Mouse (Mus musculus): ENCODE measurements at regions not wholly inside any gene's neighbourhood (a gene's known extent, or its start where the extent isn't known, plus 50 kb on each side); places are given as distances from the start of the nearest gene placed in this dataset.

DNA sequence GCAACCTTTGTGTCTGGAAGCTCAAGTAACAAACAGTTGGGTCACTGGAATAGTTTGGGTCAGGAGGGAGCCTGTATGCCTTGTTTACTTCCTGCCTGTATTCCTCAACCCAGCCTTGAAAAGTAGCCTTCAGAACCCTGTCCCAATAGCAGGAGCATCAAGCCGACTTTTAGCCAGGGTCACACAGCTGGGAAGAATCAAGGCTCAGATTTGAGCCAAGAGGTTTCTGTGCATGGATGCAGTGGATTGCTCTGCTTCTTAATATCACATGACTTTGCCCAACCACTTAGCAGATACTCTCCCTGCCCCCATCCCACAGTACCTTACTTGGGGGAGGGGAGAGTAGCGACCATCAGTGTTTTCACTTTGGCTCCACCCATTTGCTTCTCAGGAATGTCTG is 210.2 kb upstream of the N4bp1 start:
- Histone ChIP-seq H3K9ac (no peak overlapping the region), H3K27me3 (no peaks in the 10 kb centered on the region), H3K4me3 (no peak overlapping the region), H3K36me3 (no peaks in the 10 kb centered on the region), H3K4me1 (peaks cover 5% of the 10 kb centered on the region; the same call in 1 of the 2 replicates), H3K4me2 (no peak overlapping the region), H3K9me3 (no peaks in the 10 kb centered on the region), H3K27ac (no peak overlapping the region)
- ATAC-seq (ENCODE audit: insufficient number of reproducible peaks, insufficient read depth, low FRiP score, low TSS enrichment, low read depth) = no peak
- 28% methylated on average over 2 of the region's 2 CpGs for WGBS

DNA sequence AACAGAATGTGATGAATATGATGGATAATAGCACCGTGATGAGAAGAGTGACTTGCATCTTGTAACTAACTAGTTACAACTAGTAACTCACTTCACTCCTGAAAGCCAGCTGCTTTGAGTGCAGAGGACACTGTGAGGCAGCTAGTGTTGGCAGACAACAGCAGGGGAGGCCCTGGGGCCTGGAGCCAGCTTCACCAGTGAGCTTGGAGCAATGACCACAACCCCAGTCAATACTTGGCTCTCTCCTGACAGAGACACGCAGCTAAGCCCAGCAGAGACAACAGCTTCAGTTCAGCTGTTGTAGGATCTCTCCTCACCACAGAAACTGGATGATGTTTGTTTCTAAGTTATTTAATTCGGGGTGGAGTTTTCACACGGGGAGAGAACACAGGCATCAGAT is 209.6 kb upstream of the N4bp1 start:
- H3K36me3 ChIP-seq = no peaks in the 10 kb centered on the region
- H3K27ac ChIP-seq = no peak overlapping the region
- no peaks in the 10 kb centered on the region for H3K27me3 ChIP-seq
- no peak overlapping the region for H3K9ac ChIP-seq
- H3K4me2 ChIP-seq = no peak overlapping the region
- peaks cover 5% of the 10 kb centered on the region; the same call in 1 of the 2 replicates for H3K4me1 ChIP-seq
- 79% methylated on average over 4 of the region's 4 CpGs for WGBS
- no peak for ATAC-seq (ENCODE audit: insufficient number of reproducible peaks, insufficient read depth, low FRiP score, low TSS enrichment, low read depth)
- no peaks in the 10 kb centered on the region for H3K9me3 ChIP-seq
- H3K4me3 ChIP-seq = no peak overlapping the region

DNA sequence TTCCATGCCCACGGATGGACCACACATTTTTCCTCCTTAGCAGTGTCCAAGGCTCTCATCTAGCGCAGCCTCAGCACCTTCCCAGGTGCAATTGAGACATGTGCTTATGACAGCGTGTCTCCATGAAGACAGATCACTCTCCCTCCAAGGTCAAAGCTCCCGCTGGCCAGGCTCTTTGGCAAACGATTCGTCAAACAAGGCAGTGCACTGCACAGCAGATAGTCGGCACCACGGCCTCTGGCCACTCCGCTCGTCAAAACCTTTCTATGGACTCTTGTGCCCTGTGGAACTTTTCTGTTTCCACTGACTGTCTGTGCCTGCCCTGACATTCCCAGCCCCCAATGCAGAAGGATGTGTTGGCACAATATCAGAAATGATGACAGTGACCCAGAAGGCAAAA is 208.7 kb upstream of the N4bp1 start:
- Histone ChIP-seq H3K9ac (no peak overlapping the region), H3K4me3 (no peak overlapping the region), H3K36me3 (no peaks in the 10 kb centered on the region), H3K27me3 (no peaks in the 10 kb centered on the region), H3K4me1 (peaks cover 5% of the 10 kb centered on the region; the same call in 1 of the 2 replicates), H3K4me2 (no peak overlapping the region), H3K27ac (no peak overlapping the region), H3K9me3 (no peaks in the 10 kb centered on the region)
- WGBS = 81% methylated on average over 10 of the region's 10 CpGs
- ATAC-seq (ENCODE audit: insufficient number of reproducible peaks, insufficient read depth, low FRiP score, low TSS enrichment, low read depth) = no peak

DNA sequence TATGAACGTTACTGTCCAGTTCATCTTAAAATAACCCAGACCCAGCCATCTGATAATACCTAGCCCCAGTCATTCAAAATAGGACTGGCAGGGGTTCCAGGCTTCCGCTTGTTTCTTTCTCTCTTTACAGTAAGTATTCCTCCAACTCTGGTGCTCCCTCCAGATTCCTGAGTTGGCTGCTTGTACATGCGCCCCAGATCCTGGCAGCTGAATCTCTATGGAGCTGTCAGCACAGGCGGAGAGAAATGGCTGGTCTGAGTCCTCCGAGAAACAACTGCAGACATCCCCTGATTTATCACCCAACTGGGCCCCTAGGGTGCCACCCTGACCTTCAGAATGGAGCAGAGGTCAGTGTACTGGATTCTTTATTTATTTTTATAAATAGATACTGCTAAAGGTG is 208.0 kb upstream of the N4bp1 start:
- no peak overlapping the region for H3K27ac ChIP-seq
- H3K36me3 ChIP-seq = no peaks in the 10 kb centered on the region
- H3K4me1 ChIP-seq = peaks cover 5% of the 10 kb centered on the region; the same call in 1 of the 2 replicates
- no peaks in the 10 kb centered on the region for H3K9me3 ChIP-seq
- no peaks in the 10 kb centered on the region for H3K27me3 ChIP-seq
- no peak overlapping the region for H3K4me2 ChIP-seq
- WGBS = 87% methylated on average over 5 of the region's 5 CpGs
- no peak for ATAC-seq (ENCODE audit: insufficient number of reproducible peaks, insufficient read depth, low FRiP score, low TSS enrichment, low read depth)
- no peak overlapping the region for H3K4me3 ChIP-seq
- H3K9ac ChIP-seq = no peak overlapping the region

DNA sequence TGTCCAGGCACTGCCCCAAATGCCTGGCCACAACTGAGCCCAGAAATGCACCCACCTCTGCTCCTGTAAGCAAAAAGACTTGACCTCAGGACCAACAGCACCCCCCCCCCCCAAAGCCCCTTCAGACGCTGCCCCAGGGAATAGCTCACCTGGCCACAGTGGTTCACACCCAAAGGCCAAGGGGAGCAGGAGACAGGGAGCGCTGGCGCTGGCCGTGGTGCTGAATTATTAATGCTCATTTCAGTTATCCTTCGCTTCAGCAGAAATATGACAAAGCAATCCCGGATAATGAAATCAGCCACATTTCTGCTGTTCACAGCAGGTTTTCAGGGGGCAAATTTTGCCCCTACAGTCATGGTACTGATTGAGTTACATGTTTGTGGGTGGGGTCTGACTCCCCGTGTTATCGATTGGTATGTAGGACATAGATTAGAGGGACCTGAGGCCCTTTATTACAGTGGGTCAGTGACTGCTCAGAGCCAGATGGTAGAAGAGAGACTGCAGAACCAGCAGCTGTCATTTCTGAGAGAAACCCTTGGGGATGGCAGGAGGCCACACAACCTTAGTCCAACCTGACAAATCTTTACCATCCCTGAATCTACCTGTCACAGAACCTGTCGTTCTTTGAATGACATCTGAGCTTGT is 202.5 kb upstream of the N4bp1 start:
- H3K27me3 ChIP-seq = no peaks in the 10 kb centered on the region
- no peak overlapping the region for H3K4me3 ChIP-seq
- no peak overlapping the region for H3K4me2 ChIP-seq
- H3K36me3 ChIP-seq = no peaks in the 10 kb centered on the region
- no peak overlapping the region for H3K9ac ChIP-seq
- no peaks in the 10 kb centered on the region for H3K4me1 ChIP-seq
- H3K9me3 ChIP-seq = no peaks in the 10 kb centered on the region
- no peak for ATAC-seq (ENCODE audit: insufficient number of reproducible peaks, insufficient read depth, low FRiP score, low TSS enrichment, low read depth)
- no peak overlapping the region for H3K27ac ChIP-seq
- WGBS = 44% methylated on average over 9 of the region's 9 CpGs

DNA sequence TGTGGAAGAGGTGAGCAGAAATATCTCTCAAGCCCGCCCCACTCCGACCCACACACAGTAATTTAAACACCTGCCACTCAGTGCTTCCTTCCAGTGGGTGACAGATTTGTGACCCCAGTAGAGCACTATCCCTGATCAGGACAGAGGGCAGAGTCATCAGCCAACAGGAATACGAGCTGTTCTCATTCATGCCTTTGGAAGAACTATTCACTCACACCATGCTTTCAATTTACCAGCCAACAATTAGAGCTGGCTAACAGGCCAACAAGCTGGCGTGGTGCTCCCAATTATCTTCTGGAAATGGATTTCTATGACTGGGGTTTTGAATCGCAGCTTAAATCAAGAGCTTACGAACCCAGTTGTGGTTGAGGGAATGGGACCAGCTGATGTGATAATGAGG is 193.2 kb upstream of the N4bp1 start:
- Histone ChIP-seq H3K4me3 (no peak overlapping the region), H3K27ac (no peak overlapping the region), H3K36me3 (no peaks in the 10 kb centered on the region), H3K9me3 (no peaks in the 10 kb centered on the region), H3K4me2 (no peak overlapping the region), H3K9ac (no peak overlapping the region), H3K4me1 (no peaks in the 10 kb centered on the region), H3K27me3 (no peaks in the 10 kb centered on the region)
- ATAC-seq (ENCODE audit: insufficient number of reproducible peaks, insufficient read depth, low FRiP score, low TSS enrichment, low read depth) = no peak
- 65% methylated on average over 6 of the region's 6 CpGs for WGBS

DNA sequence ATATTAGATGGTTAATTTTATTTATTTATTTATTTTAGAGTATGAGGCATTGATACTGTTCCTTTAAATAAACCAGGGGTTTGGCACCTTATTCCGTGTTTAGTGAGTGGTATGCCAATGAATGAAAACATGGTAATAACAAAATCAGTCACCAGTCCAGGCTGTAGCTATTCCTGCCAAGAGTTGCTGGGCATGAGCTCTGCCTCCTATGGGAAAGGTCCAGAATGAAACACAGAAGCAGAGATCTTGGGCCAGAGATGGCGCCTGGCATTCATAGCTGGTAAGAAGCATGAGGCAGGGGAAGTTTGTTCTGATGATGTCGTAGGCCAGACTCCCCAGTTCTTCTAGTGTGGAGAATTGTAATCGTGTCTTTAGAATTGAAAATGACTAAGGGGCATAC is 190.9 kb upstream of the N4bp1 start:
- Histone ChIP-seq H3K4me1 (peaks cover 6% of the 10 kb centered on the region; the same call in 1 of the 2 replicates), H3K9me3 (no peaks in the 10 kb centered on the region), H3K27ac (no peak overlapping the region), H3K27me3 (no peaks in the 10 kb centered on the region), H3K9ac (no peak overlapping the region), H3K36me3 (no peaks in the 10 kb centered on the region), H3K4me2 (no peak overlapping the region), H3K4me3 (no peak overlapping the region)
- no peak for ATAC-seq (ENCODE audit: insufficient number of reproducible peaks, insufficient read depth, low FRiP score, low TSS enrichment, low read depth)
- WGBS = 81% methylated on average over 4 of the region's 4 CpGs

DNA sequence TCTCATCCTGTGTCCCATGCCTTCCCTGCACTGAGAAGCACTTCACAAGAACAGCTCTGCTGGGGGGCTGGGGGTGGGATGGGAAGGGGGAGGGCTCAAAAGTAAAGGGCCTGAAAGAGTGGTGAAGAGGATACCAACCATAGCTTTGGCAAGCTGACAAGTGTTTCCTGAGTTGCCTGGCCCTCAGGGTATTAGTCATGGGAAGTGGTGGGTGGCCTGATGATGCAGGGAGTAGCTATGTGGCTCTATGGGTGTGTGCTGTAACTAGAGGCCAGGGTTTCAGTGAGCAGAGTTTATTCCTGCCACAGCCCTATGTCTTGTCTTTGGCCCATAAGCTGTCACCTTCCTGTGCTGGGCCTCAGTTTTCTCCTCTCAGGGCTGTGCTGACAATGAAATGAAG is 186.2 kb upstream of the N4bp1 start:
- Histone ChIP-seq H3K9me3 (no peaks in the 10 kb centered on the region), H3K4me3 (no peak overlapping the region), H3K27me3 (no peaks in the 10 kb centered on the region), H3K4me2 (no peak overlapping the region), H3K4me1 (peaks cover 7% of the 10 kb centered on the region; the same call in 1 of the 2 replicates), H3K9ac (no peak overlapping the region), H3K27ac (no peak overlapping the region), H3K36me3 (no peaks in the 10 kb centered on the region)
- no peak for ATAC-seq (ENCODE audit: insufficient number of reproducible peaks, insufficient read depth, low FRiP score, low TSS enrichment, low read depth)

DNA sequence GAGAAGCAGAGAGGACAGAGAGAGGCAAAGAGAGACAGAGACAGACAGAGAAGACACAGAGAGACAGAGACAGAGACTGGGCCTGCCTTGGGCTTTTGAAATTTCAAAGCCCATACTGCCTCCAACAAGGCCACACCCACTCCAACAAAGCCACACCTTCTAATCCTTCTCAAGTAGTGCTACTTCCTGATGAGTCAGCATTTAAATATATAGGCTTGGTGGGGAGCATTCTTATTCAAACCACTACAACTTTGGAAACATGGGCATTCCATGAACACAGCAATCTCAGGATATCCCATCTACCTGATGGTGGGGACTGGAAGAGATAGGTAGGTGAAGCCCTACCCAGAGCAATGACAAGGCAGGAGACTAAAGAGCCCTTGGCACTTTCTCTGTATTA is 182.0 kb upstream of the N4bp1 start:
- no peak overlapping the region for H3K9ac ChIP-seq

DNA sequence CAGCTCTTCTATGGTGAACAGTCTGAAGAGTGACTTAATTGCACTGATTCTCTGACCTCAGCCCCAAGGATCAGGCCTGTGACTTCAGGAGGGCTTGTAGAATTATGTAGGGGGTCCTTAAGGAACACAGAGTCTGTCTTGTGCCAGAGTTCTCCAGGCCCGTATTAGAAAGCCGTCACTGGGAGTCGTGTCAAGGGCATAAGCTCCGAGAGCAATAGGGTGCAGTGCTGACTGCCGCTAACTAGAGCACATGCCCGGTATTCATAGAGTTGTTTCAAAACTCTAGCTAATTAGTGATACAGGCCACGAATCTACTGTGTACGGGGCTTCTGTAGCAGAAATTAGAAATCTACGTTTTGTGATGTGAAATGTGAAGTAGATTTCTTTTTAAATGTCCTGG is 179.7 kb upstream of the N4bp1 start:
- Histone ChIP-seq H3K4me1 (no peaks in the 10 kb centered on the region), H3K9ac (no peak overlapping the region), H3K9me3 (no peaks in the 10 kb centered on the region), H3K4me3 (no peak overlapping the region), H3K27me3 (no peaks in the 10 kb centered on the region), H3K4me2 (no peak overlapping the region), H3K27ac (no peak overlapping the region), H3K36me3 (no peaks in the 10 kb centered on the region)
- WGBS = 87% methylated on average over 9 of the region's 9 CpGs
- ATAC-seq (ENCODE audit: insufficient number of reproducible peaks, insufficient read depth, low FRiP score, low TSS enrichment, low read depth) = no peak

More for the DNA sequence above, 182.0 kb upstream of the N4bp1 start:
- no peaks in the 10 kb centered on the region for H3K36me3 ChIP-seq
- no peak for ATAC-seq (ENCODE audit: insufficient number of reproducible peaks, insufficient read depth, low FRiP score, low TSS enrichment, low read depth)
- H3K27ac ChIP-seq = no peak overlapping the region
- no peak overlapping the region for H3K4me3 ChIP-seq
- H3K9me3 ChIP-seq = no peaks in the 10 kb centered on the region
- no peak overlapping the region for H3K4me2 ChIP-seq
- no peaks in the 10 kb centered on the region for H3K27me3 ChIP-seq
- peaks cover 7% of the 10 kb centered on the region; the same call in 1 of the 2 replicates for H3K4me1 ChIP-seq

DNA sequence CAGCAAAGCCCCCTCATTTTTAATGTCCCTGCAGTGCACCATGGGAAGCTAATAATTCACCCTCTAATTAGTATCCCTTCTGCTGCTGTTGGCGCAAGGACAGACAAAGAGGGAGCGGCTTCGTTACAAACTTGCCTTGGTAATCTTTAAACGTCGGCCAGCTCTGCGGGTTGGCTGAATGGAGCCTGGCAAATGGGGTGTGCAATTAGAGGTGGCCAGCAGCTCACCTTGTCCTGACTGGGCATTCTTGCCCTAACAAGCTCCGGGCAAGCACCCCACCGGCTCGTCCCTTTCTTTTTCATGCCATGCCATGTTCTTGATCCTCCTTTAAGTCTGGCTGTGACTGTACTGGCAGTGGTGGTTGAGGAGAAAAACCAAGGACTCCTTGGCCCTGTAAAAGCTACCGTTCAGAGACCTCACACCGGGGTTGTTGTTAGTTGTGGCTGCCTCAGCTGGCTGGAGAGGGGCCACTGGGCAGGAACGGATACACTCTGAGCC is 179.2 kb upstream of the N4bp1 start:
- Histone ChIP-seq H3K9ac (no peak overlapping the region), H3K27me3 (no peaks in the 10 kb centered on the region), H3K9me3 (no peaks in the 10 kb centered on the region), H3K27ac (no peak overlapping the region), H3K4me2 (no peak overlapping the region), H3K4me3 (no peak overlapping the region), H3K4me1 (no peaks in the 10 kb centered on the region), H3K36me3 (no peaks in the 10 kb centered on the region)
- 70% methylated on average over 12 of the region's 12 CpGs for WGBS
- ATAC-seq (ENCODE audit: insufficient number of reproducible peaks, insufficient read depth, low FRiP score, low TSS enrichment, low read depth) = no peak

DNA sequence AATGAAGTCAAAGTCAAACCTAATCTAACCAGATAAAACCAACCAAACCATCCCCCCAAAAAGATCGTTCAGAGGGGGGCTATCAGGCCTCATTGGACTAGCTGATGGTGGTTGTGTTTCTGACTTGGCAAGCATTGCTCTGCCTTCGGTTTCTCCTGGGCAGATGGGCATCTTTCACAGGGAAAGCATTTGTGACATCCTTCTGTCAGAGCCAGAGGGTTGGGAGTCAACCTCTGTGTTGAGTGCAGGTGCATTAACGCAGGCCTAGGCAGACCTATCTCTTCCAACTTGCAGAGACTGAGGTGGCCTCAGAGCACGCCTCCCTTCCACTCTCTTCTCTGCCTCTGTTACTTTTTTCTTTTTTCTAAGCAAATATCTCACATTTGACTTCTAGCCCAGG is 178.5 kb upstream of the N4bp1 start:
- no peak overlapping the region for H3K4me2 ChIP-seq
- H3K27me3 ChIP-seq = no peaks in the 10 kb centered on the region
- no peak overlapping the region for H3K9ac ChIP-seq
- no peaks in the 10 kb centered on the region for H3K36me3 ChIP-seq
- ATAC-seq (ENCODE audit: insufficient number of reproducible peaks, insufficient read depth, low FRiP score, low TSS enrichment, low read depth) = no peak
- 81% methylated on average over 4 of the region's 4 CpGs for WGBS
- H3K4me3 ChIP-seq = no peak overlapping the region
- no peaks in the 10 kb centered on the region for H3K4me1 ChIP-seq
- no peaks in the 10 kb centered on the region for H3K9me3 ChIP-seq
- H3K27ac ChIP-seq = no peak overlapping the region

Data from embryonic facial prominence, embryonic 13.5 days (tissue).